Comparison of ENCODE assay signal across 9 mouse cellular contexts in the genomic region with DNA sequence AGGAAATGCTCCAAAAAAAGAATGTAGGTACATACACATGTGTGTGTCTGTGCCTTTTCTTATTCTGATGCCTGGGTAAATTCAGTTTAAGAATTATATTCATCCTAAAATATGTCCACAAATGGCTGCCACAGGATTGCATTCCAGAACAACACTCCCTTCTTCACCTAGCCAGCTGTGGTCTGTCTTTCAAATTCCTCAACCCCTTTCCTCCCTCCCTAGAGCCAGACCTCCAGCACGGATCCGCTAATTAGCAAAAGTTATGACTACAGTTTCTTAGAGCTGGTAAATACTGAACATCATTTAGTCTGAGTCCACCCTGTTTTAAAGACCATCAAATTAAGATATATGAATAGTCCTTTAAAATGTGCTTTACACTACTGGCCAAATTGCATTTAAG. TPM values are rescaled to one million over a fixed set of nuclear protein-coding genes. Genes with fewer than 3 reads are reported as not detected.
A peak's percentile ranks its signal among the peaks of the same experiment; 100 is the strongest.
DNase-seq lines count a peak whose midpoint lies in the region; ATAC-seq and TF ChIP-seq lines count a peak whose summit lies in the region.
"Had no signal": no experiment of that assay in that cellular context is flagged by ENCODE, and none has a peak within 500 bp of the region (broad histone marks: within the 10 kb centered on the region; RNA-seq: fewer than 3 reads in every experiment).

No protein-coding gene starts in this region.

- WGBS in heart, adult 2 months = 32% methylated on average over 2 of the region's 2 CpGs
- WGBS in hindbrain, embryonic 10.5 days = 20% methylated on average over 2 of the region's 2 CpGs
- WGBS in liver, postnatal 0 days (ENCODE audit: insufficient replicate concordance) = 19% methylated on average over 2 of the region's 2 CpGs

- TF ChIP-seq EP300 in heart, adult 2 months (IDR thresholded peaks at IDR 0.05; ENCODE audit: insufficient read depth, low read depth, low read length) = no peak
- TF ChIP-seq EP300 in MEL (IDR thresholded peaks at IDR 0.05; ENCODE audit: low read depth in 1 of 2, low read length in 2 of 2) = no peak
- no peak for TF ChIP-seq EP300 in liver, postnatal 0 days (IDR thresholded peaks at IDR 0.05; ENCODE audit: low read depth)

- TF ChIP-seq POLR2A in heart, adult 2 months (IDR thresholded peaks at IDR 0.05; ENCODE audit: insufficient read depth, low read depth, low read length) = no peak
- no peak for TF ChIP-seq POLR2A in MEL (IDR thresholded peaks at IDR 0.05; ENCODE audit: control insufficient read depth in 1 of 2, insufficient read depth in 1 of 2, low read depth in 1 of 2, low read length in 2 of 2, poor library complexity in 1 of 2)

- no peak for DNase-seq in heart, adult 2 months
- DNase-seq in heart, postnatal 14 days = no peak
- no peak for DNase-seq in MEL (ENCODE audit: low read depth, low spot score)
- DNase-seq in hindbrain, embryonic 10.5 days (ENCODE audit: low spot score) = no peak
- no peak for DNase-seq in liver, postnatal 0 days
- DNase-seq in cerebellum, postnatal 25 days = no peak
- DNase-seq in left cerebral cortex, postnatal 10 days (ENCODE audit: extremely low spot score in 1 of 2, low spot score in 2 of 2) = no peak

- no peaks in the 10 kb centered on the region for H3K27me3 ChIP-seq in heart, adult 2 months (ENCODE audit: control insufficient read depth, insufficient read depth, low read length)
- H3K27me3 ChIP-seq in MEL (ENCODE audit: control insufficient read depth in 1 of 2, insufficient read depth in 2 of 2, low read length in 2 of 2) = no peaks in the 10 kb centered on the region
- no peaks in the 10 kb centered on the region for H3K27me3 ChIP-seq in hindbrain, embryonic 10.5 days (ENCODE audit: insufficient read depth, poor library complexity, severe bottlenecking)
- H3K27me3 ChIP-seq in liver, postnatal 0 days (ENCODE audit: insufficient read depth, low read length) = no peaks in the 10 kb centered on the region

- no peak for ATAC-seq in liver, postnatal 0 days
- ATAC-seq in granulocyte monocyte progenitor cell, adult 5-6 weeks (replicated peaks; ENCODE audit: poor library complexity, severe bottlenecking) = no peak

- TF ChIP-seq CTCF in heart, adult 2 months (IDR thresholded peaks at IDR 0.05) = no peak
- no peak for TF ChIP-seq CTCF in MEL (IDR thresholded peaks at IDR 0.05 in 2 of 3, conservative IDR thresholded peaks at IDR 0.05 in 1 of 3; ENCODE audit: control insufficient read depth in 1 of 3, insufficient read depth in 1 of 3, low read depth in 2 of 3, low read length in 3 of 3, poor library complexity in 1 of 3, severe bottlenecking in 1 of 3)
- no peak for TF ChIP-seq CTCF in liver, postnatal 0 days (IDR thresholded peaks at IDR 0.05; ENCODE audit: low read depth)

- no peak overlapping the region for H3K9ac ChIP-seq in heart, adult 2 months (ENCODE audit: low read depth, low read length)
- peak overlapping the region; percentile 69 for H3K9ac ChIP-seq in MEL (ENCODE audit: control insufficient read depth, low read depth, low read length, poor library complexity, severe bottlenecking)
- H3K9ac ChIP-seq in liver, postnatal 0 days (replicated peaks) = no peak overlapping the region

- peak overlapping the region; percentile 63 for H3K27ac ChIP-seq in heart, adult 2 months
- H3K27ac ChIP-seq in MEL (ENCODE audit: control insufficient read depth, low read depth, low read length) = peak overlapping the region; percentile 60
- H3K27ac ChIP-seq in hindbrain, embryonic 10.5 days = peak overlapping the region; percentile 69
- peak overlapping the region; percentile 51; the same call in 1 of the 2 replicates for H3K27ac ChIP-seq in liver, postnatal 0 days (ENCODE audit: low read depth)

- peak overlapping the region; percentile 32 for H3K4me3 ChIP-seq in heart, adult 2 months
- H3K4me3 ChIP-seq in MEL (ENCODE audit: control insufficient read depth in 1 of 2, insufficient read depth in 1 of 2, low read depth in 2 of 2, low read length in 2 of 2) = peak overlapping the region; percentile 38 to 72
- H3K4me3 ChIP-seq in hindbrain, embryonic 10.5 days = peak overlapping the region; percentile 69
- H3K4me3 ChIP-seq in liver, postnatal 0 days (ENCODE audit: low read depth, low read length) = peak overlapping the region; percentile 72

- H3K79me2 ChIP-seq in heart, adult 2 months (replicated peaks; ENCODE audit: control insufficient read depth, insufficient read depth, low read length) = no peaks in the 10 kb centered on the region; the same call in 1 of the 2 replicates
- peaks cover 16% of the 10 kb centered on the region for H3K79me2 ChIP-seq in MEL (ENCODE audit: control insufficient read depth, insufficient read depth, low read length, poor library complexity)

- peaks cover 1% of the 10 kb centered on the region; the same call in 1 of the 2 replicates for H3K4me1 ChIP-seq in heart, adult 2 months (ENCODE audit: control insufficient read depth, insufficient read depth, low read length)
- peaks cover 3 to 14% of the 10 kb centered on the region in 2 experiments; a peak in 3 of 4 replicates for H3K4me1 ChIP-seq in MEL (ENCODE audit: control insufficient read depth in 1 of 2, insufficient read depth in 2 of 2, low read length in 2 of 2)
- H3K4me1 ChIP-seq in hindbrain, embryonic 10.5 days (replicated peaks) = 0 out of 2 replicates have a peak, but pooled peaks cover 8% of the 10 kb centered on the region
- H3K4me1 ChIP-seq in liver, postnatal 0 days (ENCODE audit: insufficient read depth) = peaks cover 5% of the 10 kb centered on the region; the same call in 1 of the 2 replicates

- no peaks in the 10 kb centered on the region for H3K9me3 ChIP-seq in MEL (replicated peaks; ENCODE audit: insufficient read depth, low read length)
- peaks cover 3% of the 10 kb centered on the region; the same call in 1 of the 2 replicates for H3K9me3 ChIP-seq in hindbrain, embryonic 10.5 days
- no peaks in the 10 kb centered on the region for H3K9me3 ChIP-seq in liver, postnatal 0 days (ENCODE audit: low read length)

- TF ChIP-seq RAD21 in MEL (IDR thresholded peaks at IDR 0.05; ENCODE audit: low read depth, low read length) = no peak

- peak overlapping the region; percentile 82 for H3K4me2 ChIP-seq in liver, postnatal 0 days (ENCODE audit: low read depth, low read length)

- H3K36me3 ChIP-seq in heart, adult 2 months (ENCODE audit: control insufficient read depth, insufficient read depth, low read length) = peaks cover 4% of the 10 kb centered on the region; the same call in 1 of the 2 replicates
- H3K36me3 ChIP-seq in MEL (ENCODE audit: control insufficient read depth in 1 of 2, insufficient read depth in 2 of 2, low read length in 2 of 2) = peaks cover 6 to 18% of the 10 kb centered on the region in 2 experiments; a peak in 3 of 4 replicates
- peaks cover 27% of the 10 kb centered on the region for H3K36me3 ChIP-seq in hindbrain, embryonic 10.5 days
- H3K36me3 ChIP-seq in liver, postnatal 0 days (replicated peaks; ENCODE audit: insufficient read depth, low read length) = peaks cover 11% of the 10 kb centered on the region

- intact Hi-C loops in heart, adult 2 months (cut with DNase I) = loop anchor here (5.0 kb wide), 1 partner anchor 99 kb away; no protein-coding TSS in a partner anchor
- intact Hi-C loops in heart, postnatal 14 days (cut with DNase I) = loop anchor here (5.0 kb wide), 1 partner anchor 99 kb away; no protein-coding TSS in a partner anchor
- intact Hi-C loops in left cerebral cortex, postnatal 10 days (cut with DNase I) = no loop called here

TF ChIP-seq in MEL, 35 proteins besides CTCF, POLR2A, EP300 and RAD21 (continues in another document):
- no peak for TF ChIP-seq NELFE (IDR thresholded peaks at IDR 0.05; ENCODE audit: low read depth, low read length)
- no peak for TF ChIP-seq TCF12 (IDR thresholded peaks at IDR 0.05; ENCODE audit: low read depth, low read length)
- no peak for TF ChIP-seq CHD2 (IDR thresholded peaks at IDR 0.05; ENCODE audit: low read length)
- TF ChIP-seq GATA1 (IDR thresholded peaks at IDR 0.05; ENCODE audit: low read depth, low read length) = no peak
- no peak for TF ChIP-seq JUND (IDR thresholded peaks at IDR 0.05; ENCODE audit: low read depth, low read length)
- no peak for TF ChIP-seq CHD1 (IDR thresholded peaks at IDR 0.05; ENCODE audit: low read depth, low read length)
- TF ChIP-seq ETS1 (IDR thresholded peaks at IDR 0.05; ENCODE audit: low read depth, low read length) = no peak
- no peak for TF ChIP-seq E2F4 (IDR thresholded peaks at IDR 0.05; ENCODE audit: borderline replicate concordance, low read depth, low read length)
- no peak for TF ChIP-seq POLR2AphosphoS2 (IDR thresholded peaks at IDR 0.05; ENCODE audit: low read length)
- no peak for TF ChIP-seq NRF1 (IDR thresholded peaks at IDR 0.05; ENCODE audit: insufficient read depth, low read depth, low read length, poor library complexity, severe bottlenecking)
- TF ChIP-seq MAZ (IDR thresholded peaks at IDR 0.05; ENCODE audit: low read depth, low read length) = no peak
- TF ChIP-seq BHLHE40 (IDR thresholded peaks at IDR 0.05; ENCODE audit: borderline replicate concordance, low read depth, low read length) = no peak
- no peak for TF ChIP-seq ZKSCAN1 (IDR thresholded peaks at IDR 0.05; ENCODE audit: low read depth, low read length)
- TF ChIP-seq MYB (IDR thresholded peaks at IDR 0.05; ENCODE audit: low read depth, low read length) = no peak

RNA-seq across cellular contexts. Expression of gene Timp1, which starts 22.1 kb away (rescaled TPM):
- total RNA-seq in heart, adult 2 months (2021) = 1 to 10 TPM; 3.2 to 3.7 TPM
- polyA plus RNA-seq in heart, adult 2 months (2012; rRNA removed) = 12.9 and 13.2 TPM in 2 replicates
- 1 to 10 TPM; 9.1 to 9.7 TPM for total RNA-seq in heart, postnatal 14 days (2021)
- 0.27 TPM in 1 of 2 replicates, not detected in the other for total RNA-seq in MEL (2012; rRNA removed)
- under 1 TPM in 1 of 2 experiments, not detected in 1; 0.49 TPM for polyA plus RNA-seq in MEL (2012; ENCODE audit: insufficient read depth in 1 of 2, insufficient read length in 2 of 2, low read depth in 1 of 2, low replicate concordance in 2 of 2, missing spikeins in 1 of 2)
- 10.3 and 10.6 TPM in 2 replicates for polyA plus RNA-seq in hindbrain, embryonic 10.5 days (2016; fragmentation: Nextera tagmentation; extraction: Ambion mirVana)
- 1.7 and 2.2 TPM in 2 replicates for polyA plus RNA-seq in liver, postnatal 0 days (2015; fragmentation: Nextera tagmentation; extraction: Ambion mirVana)
- total RNA-seq in left cerebral cortex, postnatal 10 days (2021) = 1 to 10 TPM; 1.1 to 1.3 TPM
- not detected in 2 replicates for total RNA-seq in granulocyte monocyte progenitor cell, adult 5-6 weeks (2014; fragmentation: Nextera tagmentation)
- not detected in 2 replicates for total RNA-seq in granulocyte monocyte progenitor cell, adult 5-6 weeks (2017)
- total RNA-seq: megakaryocyte progenitor cell, adult 5-6 weeks had no signal

RNA-seq across cellular contexts. Expression of gene Araf, which starts 50.2 kb away (rescaled TPM):
- total RNA-seq in heart, adult 2 months (2021) = 10 to 100 TPM; 81.1 to 88.0 TPM
- 135 and 169 TPM in 2 replicates for polyA plus RNA-seq in heart, adult 2 months (2012; rRNA removed)
- total RNA-seq in heart, postnatal 14 days (2021) = 10 to 100 TPM; 84.5 to 88.6 TPM
- total RNA-seq in MEL (2012; rRNA removed) = 98.2 and 115 TPM in 2 replicates
- 100 to 1,000 TPM; 174 to 236 TPM for polyA plus RNA-seq in MEL (2012; ENCODE audit: insufficient read depth in 1 of 2, insufficient read length in 2 of 2, low read depth in 1 of 2, low replicate concordance in 2 of 2, missing spikeins in 1 of 2)
- 103 and 115 TPM in 2 replicates for polyA plus RNA-seq in hindbrain, embryonic 10.5 days (2016; fragmentation: Nextera tagmentation; extraction: Ambion mirVana)
- 36.1 and 37.5 TPM in 2 replicates for polyA plus RNA-seq in liver, postnatal 0 days (2015; fragmentation: Nextera tagmentation; extraction: Ambion mirVana)
- total RNA-seq in left cerebral cortex, postnatal 10 days (2021) = 100 to 1,000 TPM; 210 to 211 TPM
- total RNA-seq in granulocyte monocyte progenitor cell, adult 5-6 weeks (2014; fragmentation: Nextera tagmentation) = 82.8 and 114 TPM in 2 replicates
- 40.8 and 43.3 TPM in 2 replicates for total RNA-seq in granulocyte monocyte progenitor cell, adult 5-6 weeks (2017)
